Mouse (Mus musculus) layer of hippocampus, adult 11-12 months (tissue): Measurements from ENCODE around the gene Xirp1.

Experiments
- DNase-seq: peaks from one replicate; pipeline ENCODE4 v3.0.0; 2022; ENCODE audit warnings: low spot score

The Xirp1 gene

GRCm38 (mm10) chr9:120023086-120023811 is at the start of gene Xirp1:
Xirp1 (minus strand) TSS chr9:120023598.
- DNase-seq: no peak

DNA sequence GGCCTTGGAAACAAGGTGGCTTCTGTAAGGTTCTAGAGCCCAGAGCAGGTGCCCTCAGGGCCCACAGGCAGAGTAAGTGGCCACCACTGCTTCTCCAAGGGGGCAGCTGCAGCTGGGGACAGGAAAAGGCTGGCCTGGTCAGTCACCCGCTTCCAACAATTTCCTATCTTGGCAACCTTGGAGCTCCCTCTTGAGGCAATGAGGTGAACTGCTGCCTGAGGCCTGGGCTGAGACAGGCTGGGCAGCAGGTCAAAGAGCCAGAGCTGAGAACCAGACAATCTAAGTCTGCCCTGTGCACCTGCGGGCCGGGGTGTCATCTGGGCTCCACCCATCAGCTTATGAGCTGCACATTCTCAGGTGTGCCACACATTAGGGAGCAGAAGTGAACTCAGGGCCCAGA is 49.8 kb upstream of the Xirp1 start:
- DNase-seq: peak; percentile 90

DNA sequence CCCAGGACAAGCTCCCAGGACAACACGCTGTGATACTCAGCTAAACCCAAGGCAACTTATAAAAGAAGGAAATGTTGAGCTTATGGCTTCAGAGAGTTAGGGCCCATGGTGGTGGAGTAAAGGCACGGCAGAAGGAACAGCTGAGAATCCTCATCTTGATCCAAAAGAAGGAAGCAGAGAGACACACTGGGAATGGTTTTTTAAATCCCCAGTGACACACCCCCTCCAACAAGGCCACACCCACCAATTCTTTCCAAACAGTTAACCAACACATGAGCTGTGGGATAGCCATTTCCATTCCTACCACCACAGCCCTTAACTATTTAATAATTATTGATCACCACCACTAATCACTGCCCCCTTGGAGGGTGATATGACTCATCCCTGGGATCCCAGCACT is 47.9 kb upstream of the Xirp1 start:
- no peak for DNase-seq

GRCm38 (mm10) chr9:120069779-120070178 is 46.4 kb upstream of the Xirp1 start, which contains the start of gene Cx3cr1:
Cx3cr1 (minus strand) TSS chr9:120069879.
- no peak for DNase-seq

DNA sequence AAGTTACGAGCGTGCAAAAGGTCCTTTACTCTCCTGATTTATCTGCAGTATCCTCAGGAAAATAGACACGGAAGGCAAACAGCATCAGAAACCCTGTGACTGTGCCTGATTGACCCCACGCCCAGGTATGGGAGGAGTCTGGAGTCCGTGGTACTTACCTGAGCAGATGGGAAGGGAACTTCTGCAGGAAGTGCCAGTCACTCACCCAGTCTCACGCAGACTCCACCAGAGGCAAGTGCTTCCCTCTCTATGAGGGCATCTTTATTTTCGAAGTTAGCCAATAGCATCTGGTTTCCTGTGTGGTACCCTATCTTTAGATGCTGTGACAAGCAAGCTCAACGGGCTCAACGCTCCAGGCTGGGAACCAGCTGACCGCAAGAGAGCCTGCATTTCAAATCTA is 44.6 kb upstream of the Xirp1 start:
- DNase-seq: peak; percentile 58

DNA sequence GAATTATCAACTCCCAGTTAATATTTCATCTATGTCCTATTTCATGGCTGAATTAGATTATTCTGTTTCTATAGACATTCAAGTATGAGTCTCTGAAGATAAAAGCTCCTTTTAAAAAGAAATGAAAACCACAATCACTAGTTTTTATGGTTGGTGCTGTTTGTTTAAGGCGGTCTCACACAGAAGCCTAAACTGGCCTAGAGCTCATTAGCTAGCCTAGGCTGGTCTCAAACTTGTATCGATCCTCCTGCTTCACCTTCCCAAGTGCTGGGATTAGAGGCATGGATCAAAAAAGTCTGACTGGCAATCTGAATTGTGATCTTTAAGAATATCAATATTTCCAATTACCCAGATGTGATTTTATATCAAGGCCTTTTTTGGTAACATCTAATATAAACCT is 44.2 kb upstream of the Xirp1 start:
- DNase-seq: no peak

GRCm38 (mm10) chr9:120064317-120064716 is 40.9 kb upstream of the Xirp1 start:
- DNase-seq: no peak

DNA sequence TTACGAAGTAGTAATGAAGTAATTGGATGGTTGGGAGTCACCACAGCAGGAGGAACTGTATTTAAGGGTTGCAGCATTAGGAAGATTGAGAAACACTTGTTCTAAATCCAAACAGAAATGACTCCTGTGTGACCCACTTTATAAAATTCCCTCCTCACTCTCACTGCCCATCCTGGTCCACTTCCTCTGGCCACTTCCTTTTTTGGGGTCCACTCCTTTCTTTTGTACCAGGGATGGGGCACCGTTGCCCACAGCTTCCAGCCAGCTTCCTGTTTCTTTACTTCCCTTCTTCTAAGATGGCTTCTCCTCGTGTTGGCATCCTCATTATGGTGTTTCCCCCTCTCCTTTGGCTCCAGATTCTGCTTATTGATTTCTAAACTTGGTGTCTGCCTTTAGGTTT is 35.3 kb upstream of the Xirp1 start:
- DNase-seq: peak; percentile 53

DNA sequence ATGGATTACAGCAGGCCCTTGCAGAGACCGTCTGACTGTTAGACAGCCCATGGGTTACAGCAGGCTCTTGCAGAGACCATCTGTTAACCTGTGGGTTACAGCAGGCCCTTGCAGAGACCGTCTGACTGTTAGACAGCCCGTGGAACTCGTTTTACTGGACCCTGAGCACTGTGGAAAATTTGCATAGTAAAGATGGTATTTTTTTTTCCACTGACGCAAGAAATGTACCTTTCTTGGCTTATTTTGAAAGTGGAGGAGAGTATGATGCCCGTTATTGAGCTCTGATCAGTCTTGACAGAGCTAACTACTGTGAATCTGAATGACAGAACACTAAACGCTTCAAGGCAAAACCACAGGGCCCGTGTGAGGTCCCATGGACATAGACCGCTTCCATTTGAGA is 32.8 kb upstream of the Xirp1 start:
- no peak for DNase-seq

DNA sequence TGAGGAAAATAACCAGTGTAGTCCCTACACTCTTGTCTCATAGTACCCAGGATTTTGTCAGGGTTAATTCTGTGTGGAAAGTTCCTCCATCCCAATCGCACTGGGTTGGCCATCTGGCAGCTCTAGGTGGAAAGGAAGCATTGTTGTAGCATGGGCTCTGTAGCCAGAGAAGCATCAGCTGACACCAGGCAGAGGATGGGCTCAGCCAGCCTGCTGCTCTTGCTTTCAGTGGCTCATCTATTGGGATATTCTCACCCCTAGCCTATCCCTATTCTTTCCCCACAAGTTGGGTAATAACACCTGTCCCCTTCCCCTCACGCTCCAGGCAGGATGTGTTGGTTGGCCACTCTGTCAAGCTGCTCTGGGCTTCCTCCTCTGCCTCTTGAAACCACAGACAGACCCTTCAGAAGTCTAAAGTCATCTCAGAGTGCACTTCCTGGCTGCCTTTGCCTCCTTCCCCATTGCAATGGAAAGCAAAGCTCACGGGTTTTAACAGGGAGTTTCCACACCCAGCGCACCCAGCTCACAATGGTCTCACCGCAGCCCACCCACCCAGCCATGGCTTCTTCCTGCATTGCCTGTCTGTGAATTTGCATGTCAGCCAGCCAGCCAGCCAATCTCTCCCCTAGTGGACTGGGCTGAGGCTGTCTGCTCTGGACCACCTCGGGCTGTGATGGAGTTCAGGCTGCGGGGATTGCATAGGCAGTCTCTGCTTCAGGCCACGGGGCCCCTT is 31.3 kb upstream of the Xirp1 start:
- peak; percentile 72 for DNase-seq

GRCm38 (mm10) chr9:120049407-120049806 is 26.0 kb upstream of the Xirp1 start:
- DNase-seq: no peak

- DNase-seq: no peak
Measured at GRCm38 (mm10) chr9:120048495-120048894, 25.1 kb upstream of the Xirp1 start.

GRCm38 (mm10) chr9:120043115-120043514 is 19.7 kb upstream of the Xirp1 start:
- peak; percentile 52 for DNase-seq

DNA sequence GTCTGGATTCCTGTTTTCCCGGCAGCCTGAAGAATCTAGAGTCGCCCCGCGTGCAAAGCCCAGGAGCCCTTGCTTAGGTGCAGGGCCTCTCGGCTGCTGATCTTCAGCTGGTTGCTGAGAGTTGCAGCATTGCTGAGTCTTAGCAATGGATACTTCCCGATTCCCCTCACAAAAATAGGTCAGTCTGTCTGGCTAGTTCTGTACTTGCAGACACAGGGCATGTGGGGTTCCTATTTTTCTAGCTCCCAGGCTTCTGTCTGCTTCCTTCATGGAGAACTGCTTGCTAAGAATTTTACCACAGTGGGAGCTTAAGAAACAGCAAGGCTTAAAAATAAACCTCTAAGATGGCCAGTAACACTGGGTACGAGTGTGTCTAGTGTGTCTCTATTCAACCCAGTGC is 14.0 kb upstream of the Xirp1 start:
- DNase-seq: peak; percentile 43

- peak; percentile 66 for DNase-seq
Measured at GRCm38 (mm10) chr9:120034375-120034774, 11.0 kb upstream of the Xirp1 start.

- no peak for DNase-seq
Measured at GRCm38 (mm10) chr9:120032710-120033109, 9.3 kb upstream of the Xirp1 start.

DNA sequence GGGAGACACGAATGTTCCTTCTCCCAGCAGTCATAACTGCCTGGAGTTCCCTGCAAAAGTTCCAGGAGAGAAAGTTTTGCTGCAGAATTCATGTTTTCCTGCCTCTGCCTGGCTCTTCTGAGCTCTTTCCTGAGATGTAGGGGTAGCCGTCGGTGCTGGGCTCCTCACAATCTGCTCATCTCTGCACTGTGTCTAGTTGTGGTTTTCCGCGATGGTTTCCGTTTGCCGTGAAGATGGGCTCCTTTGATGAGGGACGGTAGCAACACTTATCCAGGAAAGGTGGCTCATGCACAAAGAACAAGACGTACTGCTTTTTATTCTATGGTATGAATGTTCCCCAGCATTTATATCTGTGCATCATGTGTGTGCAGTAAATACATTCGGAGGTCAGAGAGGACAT is 7.0 kb upstream of the Xirp1 start:
- no peak for DNase-seq

GRCm38 (mm10) chr9:120029880-120030279 is 6.5 kb upstream of the Xirp1 start:
- no peak for DNase-seq

DNA sequence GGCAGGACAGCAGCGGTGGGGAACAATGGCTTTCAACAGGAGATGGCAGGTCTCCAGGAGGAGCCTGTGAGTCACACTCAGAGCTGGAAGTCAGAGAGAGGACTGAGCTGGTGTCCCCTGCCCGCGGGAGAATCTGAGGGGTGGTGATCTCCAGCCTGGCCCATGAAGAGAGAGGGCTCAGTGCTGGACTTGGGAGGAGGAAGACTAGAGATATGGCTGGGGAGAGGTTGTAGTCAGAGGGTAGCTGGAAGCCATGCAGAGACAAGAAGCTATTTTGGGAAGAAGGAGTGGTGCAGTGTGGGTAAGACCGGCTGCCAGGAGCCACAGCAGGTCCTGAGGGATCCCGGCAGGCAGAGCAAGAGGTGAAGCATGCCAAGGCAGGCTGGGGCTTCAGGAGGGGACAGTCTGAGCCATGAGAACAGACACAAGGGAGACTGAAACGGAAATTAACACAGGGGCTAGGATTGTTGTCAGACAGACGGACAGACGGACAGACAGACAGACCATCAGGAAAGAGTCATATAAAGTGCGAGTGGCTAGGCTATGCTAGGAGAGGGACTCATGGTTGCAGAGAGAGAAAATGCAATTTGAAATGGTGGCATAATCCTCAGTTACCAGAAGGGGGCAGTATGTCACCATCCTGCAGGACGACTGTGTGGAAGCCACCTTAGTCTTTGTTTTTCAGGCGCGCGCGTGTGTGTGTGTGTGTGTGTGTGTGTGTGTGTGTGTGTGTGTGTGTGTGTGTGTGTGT is 4.2 kb upstream of the Xirp1 start:
- DNase-seq: peak; percentile 56

DNA sequence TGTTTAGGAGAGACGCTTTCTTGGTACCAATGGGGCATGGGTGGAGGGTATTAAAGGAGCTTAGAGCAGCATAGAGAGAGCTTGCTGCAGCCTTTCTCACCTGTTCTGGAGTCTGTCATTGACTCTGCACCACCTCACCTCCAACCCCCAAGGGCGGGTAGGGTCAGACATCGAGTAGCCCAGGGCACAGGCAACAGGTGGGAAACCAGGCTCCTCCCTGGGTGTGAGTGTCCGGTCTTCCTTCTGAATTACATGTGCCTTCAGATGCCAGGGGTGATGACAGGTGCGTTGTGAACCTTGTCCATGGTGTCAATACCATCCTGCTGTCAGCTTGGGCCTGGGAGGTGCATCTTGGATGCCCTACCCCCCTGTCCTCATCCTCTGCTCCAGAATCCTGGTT is 1.2 kb upstream of the Xirp1 start:
- no peak for DNase-seq

DNA sequence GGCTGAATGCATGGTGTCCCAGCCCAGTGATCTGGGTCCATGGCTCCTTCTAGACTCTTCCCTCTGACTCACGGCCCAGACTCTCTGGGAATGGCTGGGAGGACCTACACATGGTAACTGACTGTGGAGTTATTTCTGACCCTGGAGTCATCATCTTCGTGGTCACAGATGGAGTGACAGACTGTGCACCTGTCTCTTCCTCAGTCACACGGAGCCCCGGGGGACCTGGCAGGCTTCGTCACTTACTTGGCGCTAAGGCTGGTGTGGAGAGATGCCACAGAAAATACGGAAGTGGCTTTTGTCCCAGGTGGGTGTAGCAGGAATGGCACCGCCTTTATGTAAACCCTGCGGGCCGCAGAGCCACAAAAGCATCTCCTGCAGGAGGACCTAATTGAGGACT is 773 bp upstream of the Xirp1 start:
- DNase-seq: no peak

DNA sequence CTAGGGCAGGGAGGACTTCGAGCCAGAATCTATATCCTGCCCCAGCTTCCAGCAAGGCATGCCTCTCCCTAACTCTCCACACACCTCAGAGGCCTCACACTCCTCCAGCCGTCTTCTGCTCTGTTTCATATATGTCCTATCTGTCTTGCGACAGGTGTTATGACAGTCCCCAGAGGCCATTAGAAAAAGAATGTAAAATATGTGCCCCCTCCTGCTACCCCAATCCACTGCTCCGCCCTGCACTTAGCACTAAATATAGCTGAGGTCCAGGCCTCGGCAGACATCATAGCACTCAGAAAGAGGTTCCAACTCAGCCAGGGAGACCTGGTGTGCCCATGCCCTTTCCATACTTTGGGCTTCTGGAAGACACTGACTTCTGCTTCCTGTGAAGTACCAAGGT is 2.2 kb downstream of the Xirp1 start:
- no peak for DNase-seq
